Mouse (Mus musculus): Measurements from ENCODE around the gene Abcb9. TPM values are rescaled to one million over a fixed set of nuclear protein-coding genes. Genes with fewer than 3 reads are reported as not detected.

Abcb9 gene
- polyA plus RNA-seq, 1 experiment from 2014 or later, result 1.7 TPM

DNA sequence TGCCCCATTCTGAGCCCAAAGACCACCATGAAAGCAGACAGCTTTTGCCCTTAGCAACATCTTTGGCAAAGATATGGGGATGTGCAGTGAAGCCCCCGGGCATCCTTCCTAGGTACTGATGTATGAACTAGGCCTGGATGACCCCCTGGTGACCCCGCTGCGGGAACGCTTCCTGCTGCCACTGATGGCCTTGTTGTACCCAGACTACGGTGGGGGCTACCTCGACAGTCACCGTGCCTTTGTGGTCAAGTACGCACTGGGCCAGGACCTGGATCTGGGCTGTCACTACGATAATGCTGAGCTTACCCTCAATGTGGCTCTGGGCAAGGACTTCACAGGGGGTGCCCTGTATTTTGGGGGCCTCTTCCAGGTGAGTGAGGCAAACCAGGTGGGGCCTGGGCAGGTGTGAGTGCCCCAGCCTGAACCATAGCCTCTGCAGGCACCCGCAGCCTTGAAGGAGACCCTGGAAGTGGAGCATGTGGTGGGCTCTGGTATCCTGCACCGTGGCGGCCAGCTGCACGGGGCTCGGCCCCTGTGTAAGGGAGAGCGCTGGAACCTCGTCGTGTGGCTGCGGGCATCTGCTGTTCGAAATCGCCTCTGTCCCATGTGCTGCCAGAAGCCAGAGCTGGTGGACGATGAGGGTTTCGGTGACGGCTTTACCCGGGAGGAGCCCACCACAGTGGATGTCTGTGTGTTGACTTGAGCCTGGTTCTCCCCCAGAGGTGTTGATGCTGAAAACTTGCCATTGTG lies 18.9 kb upstream of the Abcb9 start:
- WGBS, result 93% methylated on average over 24 of the region's 24 CpGs
- Histone ChIP-seq H3K9me3 (ENCODE audit: control insufficient read depth, low read length) (no peaks in the 10 kb centered on the region), H3K4me1 (ENCODE audit: control insufficient read depth, insufficient read depth, low read length) (peaks cover 15% of the 10 kb centered on the region), H3K4me2 (ENCODE audit: low read depth) (no peak overlapping the region), H3K27ac (ENCODE audit: low read depth, low read length) (no peak overlapping the region), H3K27me3 (ENCODE audit: control insufficient read depth, insufficient read depth, low read length) (no peaks in the 10 kb centered on the region), H3K4me3 (ENCODE audit: low read depth, low read length) (no peak overlapping the region), H3K36me3 (ENCODE audit: control insufficient read depth, insufficient read depth, low read length) (peaks cover 10% of the 10 kb centered on the region), H3K9ac (ENCODE audit: low read length) (no peak overlapping the region)
- DNase-seq (ENCODE audit: low spot score) (no peak), ATAC-seq (ENCODE audit: insufficient read depth, low FRiP score, low TSS enrichment) (no peak)

DNA sequence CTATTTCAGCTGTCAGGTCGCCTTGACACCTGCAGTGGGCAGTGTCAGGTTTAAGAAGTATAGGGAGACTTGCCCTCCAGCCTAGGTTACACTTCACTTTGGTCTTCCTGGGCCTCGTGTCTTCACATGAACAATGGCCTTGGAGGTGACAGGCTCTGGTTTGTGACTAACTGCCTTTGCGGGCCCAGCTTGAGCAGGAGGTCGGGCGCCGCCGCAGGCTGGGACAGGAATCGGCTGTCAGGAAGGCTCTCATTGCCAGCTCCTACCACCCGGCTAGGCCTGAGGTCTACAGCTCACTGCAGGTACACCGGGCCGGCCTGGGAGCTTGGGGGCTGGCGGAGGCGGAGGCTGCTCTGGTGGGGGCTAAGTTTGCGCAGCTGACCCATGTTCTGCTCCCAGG lies 17.4 kb upstream of the Abcb9 start:
- peaks cover 2% of the 10 kb centered on the region; the same call in 1 of the 2 replicates for H3K36me3 ChIP-seq (ENCODE audit: control insufficient read depth, insufficient read depth, low read length)
- 18% methylated on average over 14 of the region's 14 CpGs for WGBS
- peak overlapping the region; percentile 81 for H3K4me2 ChIP-seq (ENCODE audit: low read depth)
- ATAC-seq (ENCODE audit: insufficient read depth, low FRiP score, low TSS enrichment) (no peak), DNase-seq (ENCODE audit: low spot score) (peak; percentile 65)
- no peaks in the 10 kb centered on the region for H3K27me3 ChIP-seq (ENCODE audit: control insufficient read depth, insufficient read depth, low read length)
- H3K9me3 ChIP-seq (ENCODE audit: control insufficient read depth, low read length), result no peaks in the 10 kb centered on the region
- H3K4me3 ChIP-seq (ENCODE audit: low read depth, low read length), result peak overlapping the region; percentile 86
- H3K4me1 ChIP-seq (ENCODE audit: control insufficient read depth, insufficient read depth, low read length), result peaks cover 15% of the 10 kb centered on the region
- peak overlapping the region; percentile 71 for H3K9ac ChIP-seq (ENCODE audit: low read length)
- no peak overlapping the region for H3K27ac ChIP-seq (ENCODE audit: low read depth, low read length)

DNA sequence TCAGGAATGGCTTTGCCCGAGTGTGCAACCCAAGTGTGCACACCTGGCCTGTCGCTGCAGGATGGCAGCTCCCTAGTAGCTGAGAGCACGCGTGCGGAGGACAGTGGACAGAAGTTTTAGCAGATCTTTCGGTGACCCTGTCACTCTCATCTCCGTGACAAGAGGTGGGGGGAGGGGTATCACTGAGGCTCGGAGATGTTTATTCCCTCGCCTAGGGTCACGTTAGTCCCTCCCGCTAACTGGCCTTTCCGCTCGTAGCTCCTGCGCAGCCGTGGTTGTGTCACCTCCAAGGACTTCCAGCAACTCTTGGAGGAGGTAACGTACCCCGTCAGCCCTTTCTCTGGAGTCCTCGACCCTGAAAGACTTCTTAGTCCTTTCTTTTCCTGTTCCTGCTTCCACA lies 16.9 kb upstream of the Abcb9 start:
- whole genome bisulfite sequencing, result 5% methylated on average over 18 of the region's 18 CpGs

DNA sequence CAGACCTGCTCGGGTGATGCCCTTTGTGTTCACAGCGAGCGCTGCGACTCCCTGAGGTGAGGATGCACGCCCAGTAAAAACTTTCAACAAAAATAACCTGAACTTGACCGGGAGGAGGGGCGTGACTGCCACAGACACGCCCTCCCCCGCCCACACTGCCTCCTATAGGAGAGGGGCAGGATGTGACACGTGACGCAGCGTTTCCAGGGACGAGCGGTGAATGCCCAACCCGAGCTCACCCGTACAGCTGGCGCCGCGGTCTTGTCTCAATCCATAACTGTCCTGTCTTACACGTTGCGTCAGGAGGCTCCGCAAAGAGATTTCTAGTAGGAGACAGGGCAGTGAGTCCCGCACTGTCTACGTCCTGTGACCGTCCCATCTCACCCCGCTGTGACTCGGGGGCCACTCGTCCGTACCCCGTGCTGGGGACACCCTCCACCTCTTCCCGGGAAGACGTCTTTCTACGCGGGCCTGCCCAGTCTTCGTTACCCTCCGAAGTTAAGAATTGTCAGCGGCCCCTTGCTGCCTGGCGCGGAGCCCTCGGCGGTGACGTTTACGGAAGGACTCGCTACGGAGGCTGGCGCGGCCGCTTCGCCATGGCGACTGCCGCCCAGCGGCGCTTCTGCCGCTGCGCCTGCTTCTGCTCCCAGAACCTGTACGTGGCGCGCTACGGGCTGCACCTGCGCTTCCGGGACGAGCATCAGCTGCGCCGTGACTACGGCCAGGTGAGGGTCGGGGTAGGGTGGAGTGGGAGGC lies 16.3 kb upstream of the Abcb9 start, which contains the start of gene Ogfod2:
Gene Ogfod2, plus strand, starts transcription at position 556 of the 756 bp plus-strand sequence.
- no peaks in the 10 kb centered on the region for H3K9me3 ChIP-seq (ENCODE audit: control insufficient read depth, low read length)
- no peaks in the 10 kb centered on the region; the same call in 1 of the 2 replicates for H3K36me3 ChIP-seq (ENCODE audit: control insufficient read depth, insufficient read depth, low read length)
- peak within 1 kb of the TSS; percentile 81 for H3K4me2 ChIP-seq (ENCODE audit: low read depth)
- DNase-seq (ENCODE audit: low spot score) (peak; percentile 96), ATAC-seq (ENCODE audit: insufficient read depth, low FRiP score, low TSS enrichment) (peak; percentile 95)
- H3K27ac ChIP-seq (ENCODE audit: low read depth, low read length), result peak within 1 kb of the TSS; percentile 64; the same call in 1 of the 2 replicates
- 2% methylated on average over 66 of the region's 66 CpGs for WGBS
- peak within 1 kb of the TSS; percentile 71 for H3K9ac ChIP-seq (ENCODE audit: low read length)
- no peaks in the 10 kb centered on the region for H3K27me3 ChIP-seq (ENCODE audit: control insufficient read depth, insufficient read depth, low read length)
- peaks cover 14% of the 10 kb centered on the region for H3K4me1 ChIP-seq (ENCODE audit: control insufficient read depth, insufficient read depth, low read length)
- peak within 1 kb of the TSS; percentile 86 for H3K4me3 ChIP-seq (ENCODE audit: low read depth, low read length)

More for the DNA sequence above, 16.9 kb upstream of the Abcb9 start:
- DNase-seq (ENCODE audit: low spot score), result no peak
- H3K36me3 ChIP-seq (ENCODE audit: control insufficient read depth, insufficient read depth, low read length), result no peaks in the 10 kb centered on the region; the same call in 1 of the 2 replicates
- peak overlapping the region; percentile 81 for H3K4me2 ChIP-seq (ENCODE audit: low read depth)
- H3K27ac ChIP-seq (ENCODE audit: low read depth, low read length), result 0 out of 2 replicates have a peak overlapping the region, but pooled peaks have one; percentile 64
- no peak; the same call in 1 of the 2 replicates for ATAC-seq (ENCODE audit: insufficient read depth, low FRiP score, low TSS enrichment)
- peak overlapping the region; percentile 71 for H3K9ac ChIP-seq (ENCODE audit: low read length)
- peaks cover 15% of the 10 kb centered on the region for H3K4me1 ChIP-seq (ENCODE audit: control insufficient read depth, insufficient read depth, low read length)
- H3K9me3 ChIP-seq (ENCODE audit: control insufficient read depth, low read length), result no peaks in the 10 kb centered on the region
- H3K4me3 ChIP-seq (ENCODE audit: low read depth, low read length), result peak overlapping the region; percentile 86
- H3K27me3 ChIP-seq (ENCODE audit: control insufficient read depth, insufficient read depth, low read length), result no peaks in the 10 kb centered on the region

DNA sequence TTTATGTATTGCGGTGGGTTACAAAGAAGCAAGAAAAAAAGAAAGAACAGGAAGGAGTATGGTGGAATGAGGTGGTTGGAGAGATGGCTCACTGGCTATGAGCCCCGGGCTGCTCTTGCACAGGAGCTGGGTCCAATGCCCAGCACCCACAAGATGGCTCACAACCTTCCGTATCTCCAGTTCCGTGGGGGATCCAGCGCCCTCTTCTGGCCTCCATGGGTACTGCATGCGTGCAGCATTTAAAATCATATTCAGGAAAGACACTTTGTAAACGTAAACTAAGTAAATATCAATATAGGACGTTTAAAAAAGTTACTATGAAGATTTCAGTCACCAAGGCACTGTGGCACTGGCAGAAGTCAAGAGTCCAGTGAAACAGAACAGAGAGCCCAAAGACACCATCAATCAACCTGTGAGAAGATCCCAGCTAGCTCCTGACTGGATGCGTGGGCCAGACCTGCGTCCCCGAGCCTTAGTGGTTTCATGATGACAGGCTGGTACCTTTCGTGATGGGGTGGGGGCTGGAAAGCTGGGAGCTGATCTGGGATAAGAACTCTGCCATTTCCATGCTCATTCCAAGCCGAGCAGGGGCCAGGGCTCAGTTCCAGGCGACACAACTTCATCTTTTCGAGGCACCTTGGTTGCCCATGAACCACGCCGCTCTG lies 15.6 kb upstream of the Abcb9 start:
- H3K9me3 ChIP-seq (ENCODE audit: control insufficient read depth, low read length), result no peaks in the 10 kb centered on the region
- peak; percentile 42 for ATAC-seq (ENCODE audit: insufficient read depth, low FRiP score, low TSS enrichment)
- H3K4me1 ChIP-seq (ENCODE audit: control insufficient read depth, insufficient read depth, low read length), result peaks cover 8% of the 10 kb centered on the region; the same call in 1 of the 2 replicates
- peak overlapping the region; percentile 48 for H3K9ac ChIP-seq (ENCODE audit: low read length)
- no peak overlapping the region for H3K27ac ChIP-seq (ENCODE audit: low read depth, low read length)
- no peaks in the 10 kb centered on the region for H3K27me3 ChIP-seq (ENCODE audit: control insufficient read depth, insufficient read depth, low read length)
- DNase-seq (ENCODE audit: low spot score), result peak; percentile 48
- peak overlapping the region; percentile 81 for H3K4me2 ChIP-seq (ENCODE audit: low read depth)
- H3K36me3 ChIP-seq (ENCODE audit: control insufficient read depth, insufficient read depth, low read length), result no peaks in the 10 kb centered on the region; the same call in 1 of the 2 replicates
- H3K4me3 ChIP-seq (ENCODE audit: low read depth, low read length), result peak overlapping the region; percentile 86
- 30% methylated on average over 17 of the region's 17 CpGs for WGBS

DNA sequence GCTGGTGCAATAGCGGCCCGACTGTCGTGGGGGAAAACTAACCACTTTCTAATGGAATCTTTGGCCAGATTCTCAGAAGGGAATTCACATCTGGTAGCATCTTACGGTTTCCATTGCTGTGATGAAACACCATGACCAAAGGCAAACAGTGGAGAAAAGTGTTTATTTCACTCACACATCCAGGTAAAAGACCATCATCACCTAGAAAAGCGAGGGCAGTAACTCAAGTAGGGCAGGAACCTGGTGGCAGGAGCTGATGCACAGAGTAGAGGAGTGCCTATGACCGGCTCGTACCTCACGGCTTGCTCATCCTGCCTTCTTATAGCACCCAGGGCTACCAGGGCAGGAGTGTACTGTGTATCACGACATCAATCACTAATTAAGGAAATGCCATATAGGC lies 8.0 kb upstream of the Abcb9 start:
- H3K9me3 ChIP-seq (ENCODE audit: control insufficient read depth, low read length), result no peaks in the 10 kb centered on the region
- no peaks in the 10 kb centered on the region for H3K27me3 ChIP-seq (ENCODE audit: control insufficient read depth, insufficient read depth, low read length)
- WGBS, result 93% methylated on average over 9 of the region's 9 CpGs
- no peak for DNase-seq (ENCODE audit: low spot score)
- no peaks in the 10 kb centered on the region for H3K4me1 ChIP-seq (ENCODE audit: control insufficient read depth, insufficient read depth, low read length)
- no peak overlapping the region for H3K9ac ChIP-seq (ENCODE audit: low read length)
- ATAC-seq (ENCODE audit: insufficient read depth, low FRiP score, low TSS enrichment), result no peak
- H3K36me3 ChIP-seq (ENCODE audit: control insufficient read depth, insufficient read depth, low read length), result no peaks in the 10 kb centered on the region
- H3K27ac ChIP-seq (ENCODE audit: low read depth, low read length), result no peak overlapping the region
- no peak overlapping the region for H3K4me3 ChIP-seq (ENCODE audit: low read depth, low read length)
- no peak overlapping the region for H3K4me2 ChIP-seq (ENCODE audit: low read depth)

DNA sequence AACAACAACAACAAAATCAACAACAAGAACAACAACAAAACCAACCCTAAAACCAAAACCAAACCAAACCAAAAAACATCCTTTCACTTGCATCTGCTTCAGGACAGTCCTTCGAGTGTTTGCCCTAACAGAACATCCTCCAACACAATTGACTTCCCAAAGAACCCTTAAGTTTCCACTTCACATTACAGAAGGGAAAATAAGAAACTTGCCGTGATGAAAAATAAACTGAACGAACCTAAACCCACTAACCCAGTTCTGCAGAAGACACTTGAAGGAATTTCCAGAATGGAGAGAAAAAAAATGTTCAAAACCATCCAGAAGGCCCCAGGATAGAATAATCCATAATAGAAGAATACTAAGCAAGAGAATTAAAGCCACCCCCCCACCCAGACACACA lies 7.4 kb upstream of the Abcb9 start:
- H3K36me3 ChIP-seq (ENCODE audit: control insufficient read depth, insufficient read depth, low read length), result no peaks in the 10 kb centered on the region
- no peak for DNase-seq (ENCODE audit: low spot score)
- no peaks in the 10 kb centered on the region for H3K4me1 ChIP-seq (ENCODE audit: control insufficient read depth, insufficient read depth, low read length)

DNA sequence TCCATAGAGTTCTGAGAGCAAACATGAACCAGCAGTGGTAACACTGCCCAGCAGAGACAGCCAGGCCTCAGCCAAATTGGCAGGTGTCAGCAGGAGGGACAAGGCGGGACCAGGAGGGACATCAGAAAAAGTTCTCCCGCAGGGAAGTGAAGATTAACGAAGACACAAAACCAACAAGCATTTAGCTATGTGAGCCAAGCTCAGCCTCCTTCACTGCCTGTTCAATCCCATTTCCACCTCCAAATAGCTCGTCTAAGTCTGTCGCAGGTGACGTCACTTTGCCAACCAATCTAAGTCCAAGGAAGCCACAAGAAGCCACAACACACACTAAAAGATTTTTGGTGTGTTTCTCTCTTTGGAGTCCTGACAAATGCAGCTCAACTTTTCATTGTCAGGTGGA lies 6.7 kb upstream of the Abcb9 start:
- ATAC-seq (ENCODE audit: insufficient read depth, low FRiP score, low TSS enrichment) (no peak), DNase-seq (ENCODE audit: low spot score) (no peak)
- Histone ChIP-seq H3K4me1 (ENCODE audit: control insufficient read depth, insufficient read depth, low read length) (no peaks in the 10 kb centered on the region), H3K9me3 (ENCODE audit: control insufficient read depth, low read length) (no peaks in the 10 kb centered on the region), H3K27ac (ENCODE audit: low read depth, low read length) (no peak overlapping the region), H3K27me3 (ENCODE audit: control insufficient read depth, insufficient read depth, low read length) (no peaks in the 10 kb centered on the region), H3K36me3 (ENCODE audit: control insufficient read depth, insufficient read depth, low read length) (no peaks in the 10 kb centered on the region), H3K4me3 (ENCODE audit: low read depth, low read length) (no peak overlapping the region), H3K9ac (ENCODE audit: low read length) (no peak overlapping the region), H3K4me2 (ENCODE audit: low read depth) (no peak overlapping the region)
- WGBS, result 87% methylated on average over 6 of the region's 6 CpGs

More for the DNA sequence above, 7.4 kb upstream of the Abcb9 start:
- Histone ChIP-seq H3K27ac (ENCODE audit: low read depth, low read length) (no peak overlapping the region), H3K27me3 (ENCODE audit: control insufficient read depth, insufficient read depth, low read length) (no peaks in the 10 kb centered on the region), H3K9ac (ENCODE audit: low read length) (no peak overlapping the region), H3K4me2 (ENCODE audit: low read depth) (no peak overlapping the region), H3K4me3 (ENCODE audit: low read depth, low read length) (no peak overlapping the region), H3K9me3 (ENCODE audit: control insufficient read depth, low read length) (no peaks in the 10 kb centered on the region)
- 85% methylated on average over 3 of the region's 3 CpGs for WGBS
- ATAC-seq (ENCODE audit: insufficient read depth, low FRiP score, low TSS enrichment), result no peak

Measured in neural tube, embryonic 11.5 days (tissue).